Mouse (Mus musculus) left cerebral cortex, adult 9 months (tissue): ENCODE measurements around the gene Nfkbie.

ENCODE experiments used
- DNase-seq, 2 experiments: peaks; one replicate each; pipeline ENCODE4 v3.0.0; 2022; ENCODE audit warnings: low spot score in 2 of 2

Nfkbie gene

DNA sequence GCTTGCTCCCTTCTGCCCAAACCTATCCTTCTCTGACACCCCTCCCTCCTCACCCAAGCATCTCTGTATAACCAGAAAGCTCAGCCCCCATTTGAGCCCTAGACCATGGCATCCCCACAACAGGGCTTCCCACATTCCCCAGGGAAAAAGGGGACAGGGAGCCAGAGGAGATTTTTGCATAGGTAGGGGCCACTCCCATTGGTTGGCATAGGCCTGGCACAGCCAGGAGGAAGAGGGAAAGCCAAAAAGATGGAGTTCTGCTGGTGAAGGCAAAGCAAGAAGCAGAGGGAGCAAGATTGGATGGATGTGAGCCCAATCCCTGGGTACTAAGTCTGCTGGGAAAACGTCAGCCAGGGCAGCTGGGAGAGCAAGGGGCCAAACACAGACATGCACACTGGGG, 12.4 kb upstream of the Nfkbie start:
- no peak for DNase-seq

DNA sequence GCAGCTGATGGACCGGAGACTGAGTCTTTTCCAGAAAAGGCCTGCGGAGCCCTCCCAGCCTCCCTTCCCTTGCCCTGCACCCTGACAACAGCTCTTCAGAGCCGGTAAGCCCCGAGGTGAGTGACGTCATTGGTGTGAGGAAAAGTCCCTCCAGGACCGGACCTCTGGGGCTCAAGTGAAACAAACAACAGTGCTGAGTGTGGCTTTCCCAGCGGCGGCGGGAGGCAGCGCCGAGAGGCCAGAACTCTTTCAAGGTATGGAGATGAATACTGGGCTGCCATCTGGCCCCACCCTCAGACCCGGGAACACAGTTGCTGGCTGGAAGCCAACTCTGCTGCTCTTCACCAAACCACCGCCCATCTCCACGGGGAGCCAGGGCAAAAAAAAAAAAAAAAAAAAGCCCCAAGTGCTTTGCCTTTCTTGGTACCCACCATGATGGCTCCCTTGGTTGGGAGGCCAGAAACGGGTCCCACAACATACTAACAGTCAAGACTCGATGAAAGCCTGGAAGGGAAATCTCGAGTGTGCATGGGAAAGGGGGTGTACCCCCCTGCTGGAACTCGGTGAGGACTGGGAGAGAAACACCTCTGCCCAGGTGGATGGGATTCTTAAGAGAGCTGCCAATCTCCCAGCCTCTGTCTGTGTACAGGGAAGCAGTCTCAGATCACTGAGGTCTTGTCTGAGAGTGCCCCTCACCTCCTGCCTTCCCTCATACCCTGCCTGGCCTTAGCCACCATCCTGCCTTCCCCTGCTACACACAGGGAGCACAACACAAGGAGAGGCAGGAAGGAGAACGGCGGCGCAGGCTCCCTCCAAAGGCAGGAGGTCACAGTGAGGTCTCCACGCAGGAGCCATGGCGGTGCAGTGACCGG, 11.3 kb upstream of the Nfkbie start:
- no peak for DNase-seq

DNA sequence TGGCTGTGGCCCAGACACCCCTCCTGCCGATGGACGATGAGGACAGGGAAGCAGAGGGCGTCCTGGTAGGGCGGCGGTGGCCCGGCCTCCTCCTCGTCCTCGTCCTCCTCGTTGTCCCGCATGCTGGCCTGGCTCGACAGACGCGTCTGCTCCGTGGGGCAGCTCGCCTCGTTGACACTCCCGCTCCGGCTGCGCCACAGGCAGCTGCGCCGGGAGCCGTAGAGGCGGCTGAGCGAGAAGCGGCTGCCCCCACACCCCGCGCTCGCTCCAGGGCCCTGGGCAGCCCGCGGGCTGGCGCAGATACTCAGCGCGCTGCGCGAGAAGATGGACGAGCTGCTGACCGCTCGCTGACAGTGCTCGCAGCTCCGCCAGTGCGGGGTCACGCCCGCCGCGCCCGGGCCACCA, 10.6 kb upstream of the Nfkbie start:
- no peak for DNase-seq

DNA sequence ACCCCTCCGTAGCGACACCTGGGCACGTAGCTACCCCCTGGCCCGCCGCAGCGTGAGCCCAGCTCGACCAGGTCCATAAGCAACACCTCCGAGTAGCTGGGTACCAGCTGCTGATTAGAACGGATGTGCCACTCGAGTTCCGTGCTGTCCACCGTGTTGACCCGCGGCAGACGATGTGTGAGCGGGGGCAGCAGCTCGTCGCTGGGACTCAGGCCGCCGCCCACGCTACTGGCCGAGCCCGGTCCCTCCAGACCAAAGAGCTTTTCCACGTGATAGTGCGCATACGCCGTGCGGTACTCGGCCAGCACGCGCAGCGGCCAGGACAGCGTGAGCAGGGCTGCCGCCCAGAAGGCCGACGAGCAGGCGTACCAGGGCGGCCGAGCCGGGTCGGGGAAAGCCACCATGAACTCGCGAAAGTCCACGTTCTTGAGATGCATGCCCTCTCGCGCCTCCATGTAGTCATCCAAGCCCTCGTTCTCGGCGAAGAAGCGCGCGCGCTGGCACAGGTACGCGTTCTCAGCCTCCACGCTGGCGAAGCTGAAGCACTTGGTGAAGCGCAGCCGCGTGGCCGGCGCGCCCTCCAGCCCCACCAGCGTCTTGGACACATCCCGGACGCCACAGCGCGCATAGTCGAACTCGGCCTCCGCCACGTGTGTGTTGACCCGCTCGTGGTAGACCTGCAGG, 10.1 kb upstream of the Nfkbie start:
- DNase-seq: no peak

DNA sequence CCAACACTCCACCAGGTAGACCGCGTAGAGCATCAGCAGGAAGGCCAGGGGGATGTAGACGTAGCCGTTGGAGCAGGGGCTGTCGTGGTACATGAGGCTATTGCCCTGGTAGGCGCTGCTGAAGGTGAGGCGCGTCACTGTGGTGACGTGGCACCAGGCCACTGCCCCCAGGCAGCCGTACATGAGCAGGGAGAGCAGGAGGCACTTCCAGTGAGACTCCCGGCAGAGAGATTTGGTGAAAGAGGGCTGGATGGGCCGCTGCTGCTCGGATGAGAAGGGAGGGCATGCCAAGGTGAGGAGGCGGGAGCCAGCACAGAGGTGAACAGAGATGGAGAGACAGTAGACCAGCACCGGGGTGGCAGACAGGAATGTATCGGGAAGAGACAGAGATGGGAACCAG, 8.6 kb upstream of the Nfkbie start:
- no peak for DNase-seq

DNA sequence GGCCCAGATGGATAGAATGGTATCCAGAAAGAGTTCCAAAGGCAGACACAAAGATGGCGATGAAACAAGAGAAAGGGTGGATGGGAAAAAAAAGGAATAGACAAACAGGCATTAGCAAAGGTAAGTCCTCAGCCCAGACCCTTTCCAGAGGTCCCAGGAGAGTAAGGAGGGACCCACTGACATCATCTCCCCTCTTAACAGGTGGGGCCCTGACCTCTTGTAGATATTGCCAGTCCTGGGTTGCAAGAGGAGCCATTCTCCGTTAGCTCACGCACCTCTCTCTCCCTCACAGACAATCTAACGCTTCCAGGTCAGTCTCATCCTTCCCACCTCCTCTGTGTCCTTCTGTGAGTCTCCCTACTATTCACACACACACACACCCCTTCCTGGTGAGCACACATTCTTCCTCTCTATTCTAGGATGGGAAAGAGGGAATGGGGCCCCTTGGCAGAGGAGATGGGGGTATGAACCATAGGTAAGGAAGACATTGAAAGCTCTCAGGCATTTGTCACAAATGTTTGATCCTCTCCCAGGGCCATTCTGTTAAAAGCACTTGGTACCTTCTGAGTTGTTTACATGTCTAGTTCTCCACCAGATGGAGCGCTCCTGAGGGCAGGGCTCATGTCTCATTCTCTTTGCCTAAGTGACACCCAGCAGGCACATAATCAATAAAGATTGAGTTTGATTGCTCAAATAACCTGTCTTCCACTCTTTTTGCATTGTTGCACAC, 7.9 kb upstream of the Nfkbie start:
- DNase-seq: no peak

- DNase-seq: peak in 1 of 2 experiments; percentile 75
Observed at GRCm38 (mm10) chr17:45548541-45549512, 6.7 kb upstream of the Nfkbie start.

DNA sequence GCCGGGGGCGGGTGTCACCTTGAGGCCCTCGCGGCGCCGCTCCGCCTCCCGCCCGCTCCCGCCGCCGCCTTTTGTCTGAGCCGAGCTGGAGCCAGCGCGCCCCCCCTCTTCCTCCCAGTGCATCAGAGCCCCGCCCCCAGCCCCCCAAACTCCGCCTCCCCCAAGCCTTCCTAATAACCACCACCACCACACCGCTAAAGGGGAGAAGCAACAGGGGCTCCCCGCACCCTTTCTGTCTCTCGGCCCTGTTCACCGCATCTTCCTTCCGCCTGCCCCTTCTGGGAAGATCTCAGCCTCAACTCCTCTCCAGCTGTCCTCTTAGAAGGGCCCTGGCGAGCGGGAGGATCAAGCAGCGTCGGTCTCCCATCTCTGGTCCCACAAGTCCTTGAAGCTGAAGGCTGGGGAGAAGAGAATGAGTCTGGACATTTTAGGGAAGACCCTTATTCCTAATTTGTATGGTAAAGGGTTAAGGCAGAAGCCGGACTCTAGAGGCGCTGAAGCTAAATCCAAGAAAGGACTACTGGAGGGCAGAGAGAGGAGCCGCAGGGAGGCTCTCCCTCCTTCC, 5.8 kb upstream of the Nfkbie start, which contains the start of gene Tmem151b:
Gene Tmem151b, minus strand, starts transcription at position 61 of the 565 bp plus-strand sequence.
- no peak for DNase-seq

DNA sequence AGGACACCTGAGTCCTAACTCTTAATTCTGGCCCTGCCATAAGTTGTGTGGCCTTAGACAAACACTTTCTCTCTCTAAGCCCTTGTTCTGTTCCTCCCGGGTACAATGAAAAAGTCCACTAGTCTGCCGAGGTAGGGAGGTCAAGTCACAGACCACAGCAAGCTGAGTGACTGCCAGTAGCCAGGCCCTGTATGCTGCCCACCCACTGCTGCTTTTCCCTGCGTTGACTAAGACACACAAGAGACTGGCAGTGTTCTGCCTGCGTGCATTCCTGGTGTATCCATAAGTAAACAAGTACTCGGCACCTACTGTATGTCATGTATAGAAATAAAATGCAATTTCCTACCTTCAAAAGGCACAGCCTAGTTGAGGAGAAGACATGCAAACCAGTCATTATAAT, 5.2 kb upstream of the Nfkbie start:
- no peak for DNase-seq

DNA sequence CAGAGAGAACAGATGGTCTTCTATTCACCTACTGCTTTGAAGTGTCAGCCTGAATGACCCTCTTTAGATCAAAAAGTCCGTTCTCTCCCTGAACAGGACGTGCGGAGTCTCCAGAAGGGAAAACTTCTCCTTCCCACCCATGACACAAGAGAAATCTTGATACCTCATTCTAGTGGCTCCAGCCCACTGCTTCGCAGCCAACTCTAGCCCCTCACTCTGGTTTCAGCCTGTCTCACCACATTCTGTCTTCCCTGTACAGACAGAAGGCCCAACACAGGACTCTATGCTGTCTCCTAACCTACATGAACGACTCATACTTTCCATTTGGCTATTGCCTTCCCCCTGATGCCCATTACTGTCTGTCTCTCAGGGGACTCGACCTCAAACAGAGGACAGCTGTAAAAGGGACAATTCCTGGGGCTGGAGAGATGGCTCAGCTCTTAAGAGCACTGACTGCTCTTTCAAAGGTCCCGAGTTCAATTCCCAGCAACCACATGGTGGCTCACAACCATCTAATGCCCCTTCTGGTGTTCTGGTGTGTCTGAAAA, 4.2 kb upstream of the Nfkbie start:
- no peak for DNase-seq

DNA sequence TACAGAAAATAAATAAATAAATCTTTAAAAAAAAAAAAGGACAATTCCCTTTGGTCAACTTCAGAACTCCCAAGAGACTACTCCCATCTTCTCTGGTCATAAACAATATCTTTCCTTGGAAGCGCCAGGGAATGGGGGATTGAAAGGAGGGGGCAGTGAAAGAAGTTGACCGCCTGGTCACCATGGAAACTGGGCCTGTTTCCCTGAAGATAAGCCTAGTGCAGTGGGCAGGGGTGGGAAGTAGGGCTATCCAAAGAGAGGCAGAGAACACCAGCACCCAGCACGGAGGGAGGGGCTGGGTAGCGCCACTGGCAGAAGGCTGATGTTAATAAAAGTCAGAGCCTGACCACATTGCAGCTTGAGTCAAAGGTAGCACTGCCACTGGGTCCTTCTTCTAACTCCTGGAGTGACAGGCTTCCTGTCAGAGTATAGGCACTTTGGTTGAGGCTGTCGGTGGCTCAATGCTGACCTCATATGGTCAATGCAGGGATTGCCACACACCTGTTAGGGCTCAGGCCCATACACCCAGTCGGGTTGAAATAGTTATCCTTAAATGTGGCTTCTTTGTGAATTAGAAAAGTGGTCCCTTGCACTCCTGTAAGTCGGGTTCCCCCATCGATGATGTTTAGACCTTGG, 3.6 kb upstream of the Nfkbie start:
- peak in 1 of 2 experiments; percentile 90 for DNase-seq

DNA sequence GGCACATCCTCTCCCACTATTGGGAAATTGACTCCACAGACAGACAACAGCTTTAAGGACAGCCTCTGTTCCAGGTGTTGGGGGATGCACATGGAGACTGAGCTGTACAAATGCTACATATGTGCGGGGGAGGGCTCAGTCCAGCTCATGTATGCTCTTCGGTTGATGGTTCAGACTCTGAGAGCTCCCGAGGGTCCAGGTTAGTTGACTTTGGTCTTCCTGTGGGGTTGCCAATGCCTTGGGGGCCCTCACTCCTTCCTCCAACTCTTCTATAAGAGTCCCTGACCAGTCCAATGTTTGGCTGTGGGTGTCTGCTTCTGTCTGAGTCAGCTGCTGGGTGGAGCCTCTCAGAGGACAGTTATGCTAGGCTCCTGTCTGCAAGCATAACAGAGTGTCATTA, 2.4 kb upstream of the Nfkbie start:
- no peak for DNase-seq

DNA sequence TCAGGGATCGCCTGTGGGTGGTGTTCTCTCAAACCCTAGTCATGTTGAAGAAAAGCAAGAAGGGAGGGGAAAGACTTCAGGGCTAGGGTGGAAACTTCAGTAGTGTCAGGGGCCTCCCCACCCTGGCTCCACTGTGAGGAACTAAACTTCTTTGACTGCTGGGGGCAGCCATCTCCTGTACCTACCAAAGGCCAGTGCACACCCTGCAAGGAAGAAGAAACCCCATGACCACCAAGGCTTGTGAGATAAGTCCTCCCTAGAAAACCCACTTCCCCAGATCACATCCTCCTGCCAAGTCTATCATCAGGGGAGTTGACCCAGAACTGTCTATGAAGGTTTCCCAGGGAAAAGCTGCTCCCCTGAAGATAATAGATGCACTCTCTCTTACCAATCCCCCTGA, 1.1 kb upstream of the Nfkbie start:
- DNase-seq: no peak

- no peak for DNase-seq
Observed at GRCm38 (mm10) chr17:45556107-45556489, 595 bp downstream of the Nfkbie start.

GRCm38 (mm10) chr17:45556514-45557245, 1.2 kb downstream of the Nfkbie start:
- DNase-seq: no peak

GRCm38 (mm10) chr17:45557246-45557824, 1.8 kb downstream of the Nfkbie start:
- DNase-seq: no peak

- DNase-seq: no peak
Observed at GRCm38 (mm10) chr17:45557998-45558862, 2.7 kb downstream of the Nfkbie start.
